Mouse (Mus musculus) hindbrain, embryonic 16.5 days (tissue): Measurements from ENCODE around the gene Adam12. TPM values are rescaled to one million over a fixed set of nuclear protein-coding genes. Genes with fewer than 3 reads are reported as not detected.

Experiments used
- ATAC-seq: fragments of 200-750 bp; cut with Nextera tagmentation; 2 replicates; pipeline ENCODE4 v1.8.0; 2017; ENCODE audit warnings: moderate TSS enrichment, moderate library complexity
- H3K27ac ChIP-seq: fragments of 300-500 bp; sonication (generic); 2 replicates; pipeline ENCODE4 v1.5.1; 2014; ENCODE audit warnings: low read depth, mild to moderate bottlenecking, control low read depth, low read length, moderate library complexity
- H3K27me3 ChIP-seq: fragments of 300-500 bp; sonication (generic); replicated peaks from 2 replicates; pipeline ENCODE4 v1.6.1; 2014; ENCODE audit warnings: low read length; ENCODE audit not compliant: control insufficient read depth, insufficient read depth
- H3K36me3 ChIP-seq: fragments of 300-500 bp; sonication (generic); 2 replicates; pipeline ENCODE4 v1.6.1; 2014; ENCODE audit warnings: mild to moderate bottlenecking, low read length, moderate library complexity, mixed read lengths; ENCODE audit not compliant: control insufficient read depth, insufficient read depth
- H3K4me1 ChIP-seq: fragments of 300-500 bp; sonication (generic); 2 replicates; pipeline ENCODE4 v1.6.1; 2014; ENCODE audit warnings: low read depth, low read length; ENCODE audit not compliant: control insufficient read depth, insufficient read depth
- H3K4me2 ChIP-seq: fragments of 300-500 bp; sonication (generic); 2 replicates; pipeline ENCODE4 v1.6.1; 2014; ENCODE audit warnings: mild to moderate bottlenecking, low read length, control low read depth, moderate library complexity
- H3K4me3 ChIP-seq: fragments of 300-500 bp; sonication (generic); 2 replicates; pipeline ENCODE4 v1.5.1; 2014; ENCODE audit warnings: mild to moderate bottlenecking, low read length, control low read depth, moderate library complexity
- H3K9ac ChIP-seq: fragments of 300-500 bp; sonication (generic); 2 replicates; pipeline ENCODE4 v1.6.1; 2014; ENCODE audit warnings: low read depth, mild to moderate bottlenecking, control low read depth, low read length, moderate library complexity
- H3K9me3 ChIP-seq: fragments of 300-500 bp; sonication (generic); 2 replicates; pipeline ENCODE4 v1.6.1; 2014; ENCODE audit warnings: mild to moderate bottlenecking, low read length, moderate library complexity; ENCODE audit not compliant: control insufficient read depth
- WGBS: fragments of 180-500 bp; shearing (Covaris S2); extraction: QIAGEN DNeasy Blood & Tissue Kit; methylation state at CpG from one replicate; pipeline ENCODE4 v1.1.7; 2014; 5-methylcytosine and 5-hydroxymethylcytosine counted together
- polyA plus RNA-seq: library from polyadenylated mRNA; unstranded; fragments of >200 nt; fragmentation: Nextera tagmentation; extraction: Ambion mirVana; gene quantifications from 2 replicates; pipeline ENCODE4 v1.2.1, GENCODE M21; 2015

The Adam12 gene
- polyA plus RNA-seq, 1 experiment from 2014 or later = 3.3 TPM

DNA sequence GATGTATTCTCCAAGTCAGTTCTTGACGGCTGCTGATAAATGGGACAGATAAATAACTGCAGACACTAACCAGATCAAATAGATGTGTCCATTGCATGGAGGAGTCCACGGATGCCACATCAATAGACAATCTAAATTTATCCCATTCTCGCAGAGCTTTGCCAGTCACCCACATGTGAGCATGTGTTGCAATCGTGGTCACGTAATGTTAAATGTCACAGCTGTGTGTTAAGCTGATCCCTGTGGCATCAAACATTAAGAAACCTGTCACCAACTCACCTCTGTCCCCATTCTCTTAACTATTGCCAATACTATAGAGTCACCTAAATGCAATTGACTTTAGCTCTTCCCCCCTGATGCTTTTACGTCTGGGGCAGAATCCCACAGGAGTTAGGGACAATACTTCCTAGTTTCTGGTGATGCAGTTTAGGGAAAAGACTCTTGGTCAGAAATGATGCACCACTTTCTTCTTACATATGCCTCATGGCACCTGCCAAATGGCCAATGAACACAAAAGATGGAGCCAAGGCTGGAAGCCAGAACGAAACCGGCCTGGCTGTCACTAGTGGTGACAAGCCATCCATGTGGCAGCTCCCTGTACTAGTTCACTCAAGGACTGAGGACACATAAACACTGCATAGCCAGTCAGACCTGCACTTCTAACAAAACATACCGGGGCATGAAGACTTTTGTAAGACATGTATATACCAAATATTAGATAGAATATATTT lies 61.6 kb downstream of the Adam12 start:
- no peaks in the 10 kb centered on the region for H3K27me3 ChIP-seq
- H3K9me3 ChIP-seq = no peaks in the 10 kb centered on the region
- no peaks in the 10 kb centered on the region for H3K36me3 ChIP-seq
- no peaks in the 10 kb centered on the region for H3K4me1 ChIP-seq
- no peak for ATAC-seq
- no peak overlapping the region for H3K27ac ChIP-seq
- H3K4me2 ChIP-seq = no peak overlapping the region
- 83% methylated on average over 9 of the region's 9 CpGs for WGBS
- no peak overlapping the region for H3K4me3 ChIP-seq
- H3K9ac ChIP-seq = no peak overlapping the region

- WGBS = 80% methylated on average over 2 of the region's 2 CpGs
Observed at GRCm38 (mm10) chr7:134169780-134170179, 62.2 kb downstream of the Adam12 start.

DNA sequence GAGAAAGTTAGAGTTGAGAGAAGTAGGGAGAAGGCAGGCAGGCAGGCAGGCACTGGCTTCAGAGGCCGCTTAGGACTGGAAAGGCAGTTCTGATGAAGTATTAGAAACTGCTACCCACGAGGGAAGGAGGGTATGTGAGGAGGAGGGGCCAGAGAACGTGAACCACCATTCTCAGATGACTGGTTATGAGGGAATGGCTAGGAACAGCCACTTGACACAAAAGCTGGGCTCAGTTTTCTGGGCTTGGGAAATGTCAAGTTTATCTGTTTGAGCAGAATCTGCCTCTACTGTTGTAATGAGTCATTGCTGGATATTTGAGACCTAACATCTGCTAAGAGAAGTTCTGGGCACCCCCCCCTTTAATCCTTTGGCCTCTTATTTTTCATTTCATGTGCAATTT lies 64.4 kb downstream of the Adam12 start:
- Histone ChIP-seq H3K36me3 (no peaks in the 10 kb centered on the region), H3K4me2 (no peak overlapping the region), H3K27ac (no peak overlapping the region), H3K4me3 (no peak overlapping the region), H3K9me3 (no peaks in the 10 kb centered on the region), H3K4me1 (no peaks in the 10 kb centered on the region), H3K27me3 (no peaks in the 10 kb centered on the region), H3K9ac (no peak overlapping the region)
- no peak for ATAC-seq
- 48% methylated on average over 3 of the region's 3 CpGs for WGBS

More at GRCm38 (mm10) chr7:134169780-134170179, 62.2 kb downstream of the Adam12 start:
- H3K4me2 ChIP-seq = no peak overlapping the region
- H3K9ac ChIP-seq = no peak overlapping the region
- no peak overlapping the region for H3K27ac ChIP-seq
- no peaks in the 10 kb centered on the region for H3K27me3 ChIP-seq
- H3K4me3 ChIP-seq = no peak overlapping the region
- ATAC-seq = no peak
- no peaks in the 10 kb centered on the region for H3K4me1 ChIP-seq
- no peaks in the 10 kb centered on the region for H3K36me3 ChIP-seq
- H3K9me3 ChIP-seq = no peaks in the 10 kb centered on the region

GRCm38 (mm10) chr7:134163751-134164150 lies 68.2 kb downstream of the Adam12 start:
- Histone ChIP-seq H3K4me1 (no peaks in the 10 kb centered on the region), H3K9me3 (no peaks in the 10 kb centered on the region), H3K27ac (no peak overlapping the region), H3K9ac (no peak overlapping the region), H3K36me3 (no peaks in the 10 kb centered on the region), H3K4me2 (no peak overlapping the region), H3K4me3 (no peak overlapping the region), H3K27me3 (no peaks in the 10 kb centered on the region)
- 40% methylated on average over 2 of the region's 2 CpGs for WGBS
- ATAC-seq = no peak

GRCm38 (mm10) chr7:134162886-134163285 lies 69.1 kb downstream of the Adam12 start:
- no peak overlapping the region for H3K27ac ChIP-seq
- H3K4me2 ChIP-seq = no peak overlapping the region
- no peaks in the 10 kb centered on the region for H3K4me1 ChIP-seq
- no peaks in the 10 kb centered on the region for H3K9me3 ChIP-seq
- no peak overlapping the region for H3K9ac ChIP-seq
- H3K4me3 ChIP-seq = no peak overlapping the region
- H3K27me3 ChIP-seq = no peaks in the 10 kb centered on the region
- no peak for ATAC-seq
- WGBS = 49% methylated on average over 6 of the region's 6 CpGs
- H3K36me3 ChIP-seq = no peaks in the 10 kb centered on the region

GRCm38 (mm10) chr7:134159608-134160007 lies 72.3 kb downstream of the Adam12 start:
- Histone ChIP-seq H3K9me3 (no peaks in the 10 kb centered on the region), H3K36me3 (no peaks in the 10 kb centered on the region), H3K4me3 (no peak overlapping the region), H3K27me3 (no peaks in the 10 kb centered on the region), H3K27ac (no peak overlapping the region), H3K4me2 (no peak overlapping the region), H3K4me1 (no peaks in the 10 kb centered on the region), H3K9ac (no peak overlapping the region)
- WGBS = 90% methylated on average over 7 of the region's 7 CpGs
- no peak for ATAC-seq

- Histone ChIP-seq H3K36me3 (no peaks in the 10 kb centered on the region), H3K27me3 (no peaks in the 10 kb centered on the region), H3K4me2 (no peak overlapping the region), H3K27ac (no peak overlapping the region), H3K9ac (no peak overlapping the region), H3K4me3 (no peak overlapping the region), H3K9me3 (no peaks in the 10 kb centered on the region), H3K4me1 (no peaks in the 10 kb centered on the region)
- WGBS = 81% methylated on average over 4 of the region's 4 CpGs
- ATAC-seq = no peak
Observed at GRCm38 (mm10) chr7:134151330-134151729, 80.6 kb downstream of the Adam12 start.

- Histone ChIP-seq H3K9me3 (no peaks in the 10 kb centered on the region), H3K27ac (no peak overlapping the region), H3K36me3 (no peaks in the 10 kb centered on the region), H3K4me1 (no peaks in the 10 kb centered on the region), H3K27me3 (no peaks in the 10 kb centered on the region), H3K4me3 (no peak overlapping the region), H3K4me2 (no peak overlapping the region), H3K9ac (no peak overlapping the region)
- no peak for ATAC-seq
- WGBS = 75% methylated on average over 8 of the region's 8 CpGs
Observed at GRCm38 (mm10) chr7:134150305-134150704, 81.6 kb downstream of the Adam12 start.

- 81% methylated on average over 6 of the region's 6 CpGs for WGBS
Observed at GRCm38 (mm10) chr7:134149351-134149750, 82.6 kb downstream of the Adam12 start.

More at GRCm38 (mm10) chr7:134149351-134149750, 82.6 kb downstream of the Adam12 start:
- H3K4me2 ChIP-seq = no peak overlapping the region
- H3K4me1 ChIP-seq = no peaks in the 10 kb centered on the region
- H3K4me3 ChIP-seq = no peak overlapping the region
- no peaks in the 10 kb centered on the region for H3K27me3 ChIP-seq
- H3K27ac ChIP-seq = no peak overlapping the region
- H3K9ac ChIP-seq = no peak overlapping the region
- no peaks in the 10 kb centered on the region for H3K9me3 ChIP-seq
- no peak for ATAC-seq
- H3K36me3 ChIP-seq = no peaks in the 10 kb centered on the region
